Comparison of ENCODE assay signal across 29 mouse cellular contexts in the genomic region with DNA sequence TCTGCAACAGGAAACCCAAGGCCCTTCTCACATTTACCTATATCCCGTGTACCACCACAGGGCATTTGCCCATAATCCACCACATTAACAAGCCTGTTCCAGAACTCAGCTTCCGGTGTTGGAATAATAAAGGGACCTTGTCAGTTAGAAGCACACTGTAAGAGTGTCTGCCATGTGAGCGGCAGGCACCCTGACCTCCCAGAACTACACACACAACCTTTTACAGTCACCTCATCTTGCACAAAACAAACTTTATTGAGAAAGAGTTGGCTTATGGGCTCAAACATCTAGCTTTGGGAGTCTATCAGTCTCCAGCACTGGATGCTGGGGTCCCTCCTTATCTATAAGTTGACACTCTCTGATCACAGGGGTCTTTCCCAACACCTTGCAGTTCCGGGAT. TPM values are rescaled to one million over a fixed set of nuclear protein-coding genes. Genes with fewer than 3 reads are reported as not detected.
DNase-seq lines count a peak whose midpoint lies in the region; ATAC-seq and TF ChIP-seq lines count a peak whose summit lies in the region.
"Had no signal": no experiment of that assay in that cellular context is flagged by ENCODE, and none has a peak within 500 bp of the region (broad histone marks: within the 10 kb centered on the region; RNA-seq: fewer than 3 reads in every experiment).

No protein-coding gene starts in this region.

- peak; percentile 40 for DNase-seq in forebrain, embryonic 11.5 days (ENCODE audit: low spot score)
- DNase-seq in lung, embryonic 14.5 days, result no peak
- DNase-seq in lung, postnatal 25 days (ENCODE audit: low spot score), result no peak
- no peak for DNase-seq in kidney, adult 9 months
- DNase-seq in kidney, postnatal 10 days, result no peak
- DNase-seq: B cell, adult 2 months; cerebellum, adult 11 months; cerebellum, adult 2 months; cerebellum, adult 9-11 months; embryo, embryonic 11 days; gastrocnemius, postnatal 10 days; gastrocnemius, postnatal 36 days; heart, adult 2 months; heart, postnatal 14 days had no signal

- 79% methylated on average over 4 of the region's 4 CpGs for WGBS in forebrain, embryonic 11.5 days
- WGBS in forebrain, embryonic 16.5 days, result 84% methylated on average over 4 of the region's 4 CpGs
- WGBS in lung, embryonic 14.5 days, result 72% methylated on average over 4 of the region's 4 CpGs

- ATAC-seq in forebrain, embryonic 11.5 days (replicated peaks; ENCODE audit: low FRiP score), result no peak
- ATAC-seq in forebrain, embryonic 16.5 days, result no peak
- ATAC-seq in lung, embryonic 14.5 days (ENCODE audit: insufficient read depth), result peak; percentile 11; the same call in 1 of the 2 replicates
- ATAC-seq: activated CD4-positive, CD25-positive, alpha-beta regulatory T cell, adult 4 months; forebrain, embryonic 15.5 days; hindbrain, postnatal 0 days; inflammation-experienced regulatory T-cells, adult 6 months had no signal

- no peaks in the 10 kb centered on the region for H3K27me3 ChIP-seq in forebrain, embryonic 11.5 days (ENCODE audit: control insufficient read depth, insufficient read depth, low read length)
- H3K27me3 ChIP-seq in forebrain, embryonic 16.5 days (replicated peaks; ENCODE audit: control insufficient read depth, insufficient read depth, low read length), result no peaks in the 10 kb centered on the region
- no peaks in the 10 kb centered on the region for H3K27me3 ChIP-seq in lung, embryonic 14.5 days (ENCODE audit: insufficient read depth, low read length)
- H3K27me3 ChIP-seq: embryonic facial prominence, embryonic 15.5 days; forebrain, embryonic 12.5 days; forebrain, embryonic 15.5 days; heart, embryonic 13.5 days had no signal

- TF ChIP-seq CTCF in lung, embryonic 14.5 days (IDR thresholded peaks at IDR 0.05; ENCODE audit: low read depth), result no peak

- no peaks in the 10 kb centered on the region; the same call in 1 of the 2 replicates for H3K36me3 ChIP-seq in forebrain, embryonic 11.5 days (ENCODE audit: control insufficient read depth, insufficient read depth, low read length)
- H3K36me3 ChIP-seq in forebrain, embryonic 16.5 days (ENCODE audit: control insufficient read depth, insufficient read depth), result peaks cover 14% of the 10 kb centered on the region; the same call in 1 of the 2 replicates
- peaks cover 88% of the 10 kb centered on the region for H3K36me3 ChIP-seq in lung, embryonic 14.5 days (ENCODE audit: insufficient read depth)

- no peak overlapping the region for H3K4me2 ChIP-seq in forebrain, embryonic 11.5 days (ENCODE audit: low read depth, low read length, severe bottlenecking)
- no peak overlapping the region for H3K4me2 ChIP-seq in forebrain, embryonic 16.5 days (ENCODE audit: low read length)
- no peak overlapping the region for H3K4me2 ChIP-seq in lung, embryonic 14.5 days
- H3K4me2 ChIP-seq: embryonic facial prominence, embryonic 15.5 days; forebrain, embryonic 12.5 days; forebrain, embryonic 15.5 days; heart, embryonic 13.5 days; hindbrain, embryonic 14.5 days had no signal

- H3K9me3 ChIP-seq in forebrain, embryonic 11.5 days (ENCODE audit: control insufficient read depth, low read length), result no peaks in the 10 kb centered on the region
- H3K9me3 ChIP-seq in forebrain, embryonic 16.5 days (ENCODE audit: control insufficient read depth, low read length), result no peaks in the 10 kb centered on the region
- H3K9me3 ChIP-seq in lung, embryonic 14.5 days (ENCODE audit: low read depth, low read length), result no peaks in the 10 kb centered on the region
- H3K9me3 ChIP-seq: embryonic facial prominence, embryonic 15.5 days; forebrain, embryonic 12.5 days; forebrain, embryonic 15.5 days; heart, embryonic 10.5 days; heart, embryonic 13.5 days had no signal

- H3K4me3 ChIP-seq in forebrain, embryonic 11.5 days (ENCODE audit: low read depth, low read length), result no peak overlapping the region
- H3K4me3 ChIP-seq in forebrain, embryonic 16.5 days (replicated peaks; ENCODE audit: low read length), result no peak overlapping the region
- no peak overlapping the region for H3K4me3 ChIP-seq in lung, embryonic 14.5 days (ENCODE audit: low read depth, low read length)
- no peak overlapping the region for H3K4me3 ChIP-seq in brown adipose tissue, adult 24 weeks (ENCODE audit: insufficient read depth, low read depth, low read length)
- H3K4me3 ChIP-seq: embryonic facial prominence, embryonic 15.5 days; forebrain, embryonic 12.5 days; forebrain, embryonic 15.5 days; heart, adult 2 months; heart, embryonic 10.5 days; heart, embryonic 13.5 days had no signal

- H3K4me1 ChIP-seq in forebrain, embryonic 11.5 days (replicated peaks; ENCODE audit: control insufficient read depth, insufficient read depth, low read length), result no peaks in the 10 kb centered on the region
- H3K4me1 ChIP-seq in forebrain, embryonic 16.5 days (replicated peaks; ENCODE audit: control insufficient read depth, insufficient read depth, low read length), result no peaks in the 10 kb centered on the region
- H3K4me1 ChIP-seq in lung, embryonic 14.5 days (ENCODE audit: insufficient read depth), result no peaks in the 10 kb centered on the region
- peaks cover 19% of the 10 kb centered on the region for H3K4me1 ChIP-seq in brown adipose tissue, adult 24 weeks (ENCODE audit: control insufficient read depth, insufficient read depth, insufficient read length, low read length)
- H3K4me1 ChIP-seq: embryonic facial prominence, embryonic 15.5 days; forebrain, embryonic 15.5 days had no signal

- no peak overlapping the region for H3K9ac ChIP-seq in forebrain, embryonic 11.5 days (ENCODE audit: low read length)
- no peak overlapping the region for H3K9ac ChIP-seq in forebrain, embryonic 16.5 days (replicated peaks; ENCODE audit: low read depth, low read length)
- H3K9ac ChIP-seq in lung, embryonic 14.5 days, result no peak overlapping the region
- H3K9ac ChIP-seq: embryonic facial prominence, embryonic 15.5 days; forebrain, embryonic 12.5 days; forebrain, embryonic 15.5 days; heart, embryonic 13.5 days; hindbrain, embryonic 14.5 days had no signal

- H3K27ac ChIP-seq in forebrain, embryonic 11.5 days (ENCODE audit: low read depth, low read length), result no peak overlapping the region
- H3K27ac ChIP-seq in forebrain, embryonic 16.5 days (ENCODE audit: low read length), result no peak overlapping the region
- H3K27ac ChIP-seq in lung, embryonic 14.5 days (ENCODE audit: low read depth), result no peak overlapping the region
- peak overlapping the region; percentile 95 for H3K27ac ChIP-seq in brown adipose tissue, adult 24 weeks (replicated peaks; ENCODE audit: low read depth, low read length)
- H3K27ac ChIP-seq: embryonic facial prominence, embryonic 15.5 days; forebrain, embryonic 12.5 days; forebrain, embryonic 15.5 days; heart, adult 2 months; heart, embryonic 10.5 days; heart, embryonic 13.5 days; hindbrain, embryonic 14.5 days; hindbrain, postnatal 0 days had no signal

RNA-seq across cellular contexts. Expression of a gene that starts 13.6 kb away (rescaled TPM):
- 55.9 and 62.2 TPM in 2 replicates for polyA plus RNA-seq in forebrain, embryonic 11.5 days (2014; fragmentation: Nextera tagmentation; extraction: Ambion mirVana)
- 181 and 200 TPM in 2 replicates for polyA plus RNA-seq in forebrain, embryonic 16.5 days (2015; fragmentation: Nextera tagmentation; extraction: Ambion mirVana)
- 27.6 and 27.7 TPM in 2 replicates for polyA plus RNA-seq in lung, embryonic 14.5 days (2014; fragmentation: Nextera tagmentation; extraction: Ambion mirVana)
- 88.4 and 130 TPM in 2 replicates for polyA plus RNA-seq in brown adipose tissue, adult 24 weeks (2012; ENCODE audit: insufficient read depth, insufficient read length, missing spikeins)

RNA-seq across cellular contexts. Expression of a gene that starts 20.8 kb away (rescaled TPM):
- 19.9 and 20.8 TPM in 2 replicates for polyA plus RNA-seq in forebrain, embryonic 11.5 days (2014; fragmentation: Nextera tagmentation; extraction: Ambion mirVana)
- polyA plus RNA-seq in forebrain, embryonic 16.5 days (2015; fragmentation: Nextera tagmentation; extraction: Ambion mirVana), result 26.8 and 27.8 TPM in 2 replicates
- 11.7 and 12.3 TPM in 2 replicates for polyA plus RNA-seq in lung, embryonic 14.5 days (2014; fragmentation: Nextera tagmentation; extraction: Ambion mirVana)
- polyA plus RNA-seq in brown adipose tissue, adult 24 weeks (2012; ENCODE audit: insufficient read depth, insufficient read length, missing spikeins), result 16.5 and 19.7 TPM in 2 replicates

RNA-seq across cellular contexts. Expression of a gene that starts 20.9 kb away (rescaled TPM):
- polyA plus RNA-seq in forebrain, embryonic 11.5 days (2014; fragmentation: Nextera tagmentation; extraction: Ambion mirVana), result 43.8 and 44.8 TPM in 2 replicates
- polyA plus RNA-seq in forebrain, embryonic 16.5 days (2015; fragmentation: Nextera tagmentation; extraction: Ambion mirVana), result 48.1 and 53.4 TPM in 2 replicates
- polyA plus RNA-seq in lung, embryonic 14.5 days (2014; fragmentation: Nextera tagmentation; extraction: Ambion mirVana), result 51.7 and 52.0 TPM in 2 replicates
- polyA plus RNA-seq in brown adipose tissue, adult 24 weeks (2012; ENCODE audit: insufficient read depth, insufficient read length, missing spikeins), result 61.6 and 62.0 TPM in 2 replicates

RNA-seq across cellular contexts. Expression of a gene that starts 22.2 kb away (rescaled TPM):
- not detected in 2 replicates for polyA plus RNA-seq in forebrain, embryonic 11.5 days (2014; fragmentation: Nextera tagmentation; extraction: Ambion mirVana)
- not detected in 2 replicates for polyA plus RNA-seq in forebrain, embryonic 16.5 days (2015; fragmentation: Nextera tagmentation; extraction: Ambion mirVana)
- not detected in 2 replicates for polyA plus RNA-seq in lung, embryonic 14.5 days (2014; fragmentation: Nextera tagmentation; extraction: Ambion mirVana)
- not detected in 2 replicates for polyA plus RNA-seq in brown adipose tissue, adult 24 weeks (2012; ENCODE audit: insufficient read depth, insufficient read length, missing spikeins)
- polyA plus RNA-seq: activated CD4-positive, CD25-positive, alpha-beta regulatory T cell, adult 4 months; cerebellum, adult 2 months; cortical plate, adult 2 months; embryonic facial prominence, embryonic 11.5 days; embryonic facial prominence, embryonic 15.5 days; forebrain, embryonic 12.5 days; forebrain, embryonic 15.5 days; heart, embryonic 10.5 days; heart, embryonic 13.5 days; heart, embryonic 16.5 days; hindbrain, embryonic 11.5 days; hindbrain, postnatal 0 days; inflammation-experienced regulatory T-cells, adult 6 months had no signal
